Mouse (Mus musculus) left cerebral cortex, adult 2 months (tissue): Measurements from ENCODE around the gene Nynrin. TPM values are rescaled to one million over a fixed set of nuclear protein-coding genes. Genes with fewer than 3 reads are reported as not detected.

Experiments used
- DNase-seq, 2 experiments: peaks; one replicate each; pipeline ENCODE4 v3.0.0; 2021 to 2022; ENCODE audit warnings: low spot score in 2 of 2, mixed read lengths in 1 of 2; ENCODE audit errors: extremely low spot score in 1 of 2
- H3K27ac ChIP-seq: fragments of 200-600 bp; 2 replicates; pipeline ENCODE4 v1.8.1; 2022
- H3K4me3 ChIP-seq: fragments of 200-600 bp; 2 replicates; pipeline ENCODE4 v1.8.1; 2022
- CTCF ChIP-seq: fragments of 200-600 bp; IDR thresholded peaks from 2 replicates; pipeline ENCODE4 v1.8.1; 2022; ENCODE audit warnings: antibody characterized with exemption, mild to moderate bottlenecking, moderate library complexity
- intact Hi-C: fragments of 180-260 bp; cut with DNase I; formaldehyde crosslinking; loops from one replicate; pipeline ENCODE4 v1.15.1; 2025
- total RNA-seq, 2 experiments: library from RNA; stranded (reverse); gene quantifications; 2 replicates each; pipeline ENCODE4 v1.2.3; 2021

Gene Nynrin
- total RNA-seq, 2 experiments from 2014 or later: 6.4 to 8.4 TPM

- Histone ChIP-seq H3K4me3 (no peak overlapping the region), H3K27ac (no peak overlapping the region)
- DNase-seq: no peak
- intact Hi-C loops: no loop called here
- TF ChIP-seq CTCF: no peak
Measured at GRCm38 (mm10) chr14:55883663-55884062, 29.9 kb downstream of the Nynrin start.

- peak within 1 kb of the TSS; percentile 89 for H3K27ac ChIP-seq
- DNase-seq: no peak
- intact Hi-C loops: no loop called here
Measured at GRCm38 (mm10) chr14:55884166-55884565, 30.4 kb downstream of the Nynrin start, which contains the start of gene Cbln3. Gene Cbln3, minus strand, starts transcription at chr14:55884392.

GRCm38 (mm10) chr14:55884713-55885113 lies 30.9 kb downstream of the Nynrin start, which contains the start of gene Khnyn:
Gene Khnyn, plus strand, starts transcription at chr14:55884947.
- intact Hi-C loops: no loop called here
- no peak for TF ChIP-seq CTCF
- peak; percentile 76 to 80 for DNase-seq
- H3K4me3 ChIP-seq: peak within 1 kb of the TSS; percentile 91
- peak within 1 kb of the TSS; percentile 89 for H3K27ac ChIP-seq

More at GRCm38 (mm10) chr14:55884166-55884565, 30.4 kb downstream of the Nynrin start, which contains the start of gene Cbln3:
- H3K4me3 ChIP-seq: peak within 1 kb of the TSS; percentile 91
- no peak for TF ChIP-seq CTCF

GRCm38 (mm10) chr14:55885114-55885790 lies 31.4 kb downstream of the Nynrin start:
- peak overlapping the region; percentile 91 for H3K4me3 ChIP-seq
- intact Hi-C loops: no loop called here
- TF ChIP-seq CTCF: no peak
- no peak for DNase-seq
- H3K27ac ChIP-seq: peak overlapping the region; percentile 89

GRCm38 (mm10) chr14:55885791-55886271 lies 32.0 kb downstream of the Nynrin start:
- Histone ChIP-seq H3K4me3 (peak overlapping the region; percentile 91), H3K27ac (peak overlapping the region; percentile 89)
- intact Hi-C loops: no loop called here
- TF ChIP-seq CTCF: no peak
- DNase-seq: peak in 1 of 2 experiments; percentile 29

- intact Hi-C loops: loop anchor here (1.0 kb wide), 1 partner anchor 12 kb away; no protein-coding TSS in a partner anchor
- H3K4me3 ChIP-seq: peak overlapping the region; percentile 91; the same call in 1 of the 2 replicates
- no peak for TF ChIP-seq CTCF
- no peak for DNase-seq
- no peak overlapping the region for H3K27ac ChIP-seq
Measured at GRCm38 (mm10) chr14:55886571-55887382, 33.0 kb downstream of the Nynrin start.

GRCm38 (mm10) chr14:55897671-55898070 lies 43.9 kb downstream of the Nynrin start:
- intact Hi-C loops: loop anchor here (1.0 kb wide), 1 partner anchor 10 kb away; no protein-coding TSS in a partner anchor
- DNase-seq: no peak
- Histone ChIP-seq H3K4me3 (no peak overlapping the region), H3K27ac (no peak overlapping the region)
- no peak for TF ChIP-seq CTCF

- intact Hi-C loops: loop anchor here (1.0 kb wide), 1 partner anchor 12 kb away; no protein-coding TSS in a partner anchor
- no peak overlapping the region; the same call in 1 of the 2 replicates for H3K4me3 ChIP-seq
- H3K27ac ChIP-seq: no peak overlapping the region
- no peak for TF ChIP-seq CTCF
- DNase-seq: no peak
Measured at GRCm38 (mm10) chr14:55898947-55899346, 45.1 kb downstream of the Nynrin start.

- H3K4me3 ChIP-seq: peak within 1 kb of the TSS; percentile 66
- TF ChIP-seq CTCF: no peak
- H3K27ac ChIP-seq: peak within 1 kb of the TSS; percentile 93
- intact Hi-C loops: loop anchor here (5.0 kb wide), 1 partner anchor 138 kb away; the partner anchor contains the start of gene Ltb4r2
- DNase-seq: peak; percentile 83 to 87
Measured at GRCm38 (mm10) chr14:55899701-55900413, 46.0 kb downstream of the Nynrin start, which contains the start of gene Sdr39u1. Gene Sdr39u1, minus strand, starts transcription at chr14:55900293.

GRCm38 (mm10) chr14:55900414-55900755 lies 46.6 kb downstream of the Nynrin start:
- peak overlapping the region; percentile 66 for H3K4me3 ChIP-seq
- no peak for TF ChIP-seq CTCF
- DNase-seq: no peak
- intact Hi-C loops: loop anchor here (5.0 kb wide), 1 partner anchor 138 kb away; the partner anchor contains the start of gene Ltb4r2
- peak overlapping the region; percentile 93 for H3K27ac ChIP-seq

- intact Hi-C loops: no loop called here
- Histone ChIP-seq H3K27ac (no peak overlapping the region), H3K4me3 (no peak overlapping the region)
- peak; percentile 54 for TF ChIP-seq CTCF
- no peak for DNase-seq
Measured at GRCm38 (mm10) chr14:55905518-55905917, 51.7 kb downstream of the Nynrin start.
